Mouse (Mus musculus) frontal cortex, postnatal 14 days (tissue): ENCODE measurements around the gene Pcgf2.
"Not testable (repeated sequence)": the region's sequence is repeated elsewhere in the genome, so short reads cannot be mapped to it uniquely, and the experiment has no call there.

Source experiments
- DNase-seq, 2 experiments: peaks; one replicate each; pipeline ENCODE4 v3.0.0; 2022; ENCODE audit warnings: low spot score in 2 of 2

Pcgf2 gene

DNA sequence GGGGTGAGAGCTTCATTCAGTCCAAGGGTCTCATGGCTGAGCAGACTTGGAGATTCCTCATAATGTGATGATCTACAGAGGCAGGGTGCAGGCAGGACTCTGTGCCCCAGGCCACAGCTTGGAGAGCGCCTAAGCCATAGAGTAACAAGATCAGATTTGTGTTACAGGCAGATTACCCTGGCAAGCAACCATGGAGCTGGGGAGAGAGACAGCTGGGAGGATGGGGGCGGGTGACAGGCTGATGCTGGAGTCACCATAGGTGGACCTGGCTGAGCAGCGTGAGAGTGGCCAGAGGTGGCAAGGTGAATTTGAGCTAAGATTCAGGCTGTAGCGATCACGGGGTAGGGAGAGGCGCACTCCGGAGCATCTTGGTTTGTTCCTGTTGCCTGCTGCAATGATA, 32.1 kb downstream of the Pcgf2 start:
- no peak for DNase-seq

DNA sequence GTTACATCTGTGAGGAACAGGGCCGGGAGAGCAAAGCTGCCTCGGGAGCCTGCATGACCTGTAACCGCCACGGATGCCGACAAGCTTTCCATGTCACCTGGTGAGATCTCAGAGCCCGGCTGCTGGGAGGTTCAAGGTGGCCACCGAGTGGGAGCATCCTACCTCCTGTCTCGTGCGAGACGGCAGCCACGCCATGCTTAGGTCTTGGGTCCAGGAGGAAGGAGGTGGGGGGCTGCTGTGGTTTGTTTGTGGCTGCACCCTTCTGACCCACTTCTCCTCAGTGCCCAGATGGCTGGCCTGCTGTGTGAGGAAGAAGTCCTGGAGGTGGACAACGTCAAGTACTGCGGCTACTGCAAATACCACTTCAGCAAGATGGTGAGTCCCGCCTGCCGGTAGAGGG, 33.5 kb downstream of the Pcgf2 start:
- DNase-seq = no peak

DNA sequence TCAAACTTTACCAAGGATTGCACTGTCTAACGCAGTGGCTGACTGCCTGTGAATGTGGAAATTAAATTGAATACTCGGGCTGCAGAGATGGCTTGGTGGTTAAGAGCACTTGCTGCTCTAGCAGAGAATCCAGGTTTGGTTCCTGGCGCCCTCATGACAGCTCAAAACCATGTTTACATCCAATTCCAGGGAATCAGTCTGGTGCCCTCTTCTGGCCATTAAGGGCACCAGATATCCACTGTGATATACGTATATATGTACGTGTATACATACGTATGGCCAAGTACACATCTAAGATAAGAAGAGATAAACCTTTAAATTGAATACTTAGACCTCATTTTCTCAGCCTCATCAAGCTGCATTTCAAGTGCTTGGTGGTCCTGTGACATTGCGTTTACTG, 34.1 kb downstream of the Pcgf2 start:
- DNase-seq = no peak

DNA sequence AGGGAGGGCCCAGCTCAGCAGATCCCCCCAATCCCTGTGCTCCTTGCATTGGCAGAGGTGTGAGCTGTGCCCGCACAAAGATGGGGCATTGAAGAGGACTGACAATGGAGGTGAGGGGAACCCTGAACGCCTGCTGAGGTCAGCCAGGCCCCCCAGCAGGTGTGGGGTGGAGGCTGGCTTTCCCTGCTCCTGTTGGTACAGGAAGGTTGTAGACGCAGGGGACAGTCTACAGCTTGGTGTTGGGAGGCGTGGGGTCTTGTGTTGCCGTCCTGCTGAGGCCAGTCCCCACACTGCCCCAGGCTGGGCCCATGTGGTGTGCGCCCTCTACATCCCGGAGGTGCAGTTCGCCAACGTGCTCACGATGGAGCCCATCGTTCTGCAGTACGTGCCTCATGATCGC, 34.9 kb downstream of the Pcgf2 start:
- no peak for DNase-seq

DNA sequence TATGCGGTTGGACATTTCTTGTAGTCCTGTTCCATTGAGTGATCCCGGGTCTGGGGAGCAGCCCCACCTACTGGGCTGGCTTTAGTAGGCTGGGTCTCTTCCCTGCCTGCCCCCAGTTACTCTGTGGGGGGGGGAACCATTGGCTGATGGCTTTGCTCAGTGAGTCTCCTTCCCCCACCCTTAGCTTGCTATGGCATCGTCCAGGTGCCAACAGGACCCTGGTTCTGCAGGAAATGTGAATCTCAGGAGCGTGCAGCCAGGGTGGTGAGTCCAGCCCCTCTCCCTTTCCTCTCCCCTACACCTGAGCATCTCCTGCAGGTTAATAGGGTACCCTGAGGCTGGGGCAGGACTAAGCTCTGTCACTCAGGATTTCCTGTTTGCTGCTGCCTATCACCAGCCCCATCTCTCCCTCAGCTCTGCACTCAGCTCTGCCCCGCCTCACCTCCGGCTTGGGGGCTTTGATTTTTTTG, 35.5 kb downstream of the Pcgf2 start:
- DNase-seq = no peak

DNA sequence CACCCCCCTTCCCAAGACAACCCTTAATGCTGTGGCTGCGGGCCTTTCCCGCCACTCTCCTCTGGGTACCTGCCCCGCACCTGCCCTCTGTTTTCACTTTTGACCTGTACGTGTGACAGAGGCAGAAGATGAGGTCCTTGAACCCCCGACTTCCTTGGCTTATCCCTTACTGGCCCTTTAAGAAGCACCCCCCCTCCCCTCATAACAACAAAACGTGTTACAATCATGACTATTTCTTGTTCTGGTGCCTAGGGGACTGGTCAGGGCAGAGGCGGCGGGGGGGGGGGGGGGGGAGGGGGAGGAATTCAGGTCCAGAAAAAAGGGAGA, 36.0 kb downstream of the Pcgf2 start:
- DNase-seq = no peak

DNA sequence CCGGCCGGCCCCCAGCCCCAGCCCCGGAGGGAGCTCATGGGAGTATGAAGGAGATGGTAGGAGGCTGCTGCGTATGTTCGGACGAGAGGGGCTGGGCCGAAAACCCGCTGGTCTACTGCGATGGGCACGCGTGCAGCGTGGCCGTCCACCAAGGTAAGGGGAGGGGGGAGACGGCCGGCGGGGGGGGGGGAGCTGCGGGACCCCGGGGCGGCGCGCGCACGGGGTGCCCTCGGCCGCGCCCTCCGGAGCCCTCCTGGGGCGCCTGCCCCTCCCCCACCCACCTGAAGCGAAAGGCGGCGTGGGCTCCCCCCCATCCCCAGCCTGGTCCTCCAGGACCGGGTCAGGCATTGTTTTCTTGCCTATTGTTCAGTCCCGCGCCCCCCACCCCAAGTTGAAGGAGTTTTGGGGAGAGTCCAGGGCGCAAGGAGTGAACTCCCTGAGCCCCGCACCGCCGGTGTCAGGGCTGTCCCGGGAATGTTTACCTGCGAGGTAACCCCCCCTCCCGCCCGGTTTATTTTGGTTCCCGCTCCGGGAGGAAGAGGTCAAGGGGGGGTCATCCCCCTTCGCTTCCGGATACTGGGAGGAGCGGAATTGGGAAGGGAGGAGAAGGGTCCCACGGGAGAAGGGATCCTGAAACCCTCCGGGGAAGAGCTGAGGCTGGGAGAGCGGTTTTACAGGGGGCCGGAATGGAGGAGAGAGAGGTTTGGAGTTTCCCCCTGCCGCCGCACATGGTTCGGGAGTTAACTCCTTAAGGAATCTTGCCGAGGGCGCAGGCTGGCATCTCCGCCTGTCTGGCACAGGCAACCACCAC, 36.6 kb downstream of the Pcgf2 start:
- DNase-seq = no peak

DNA sequence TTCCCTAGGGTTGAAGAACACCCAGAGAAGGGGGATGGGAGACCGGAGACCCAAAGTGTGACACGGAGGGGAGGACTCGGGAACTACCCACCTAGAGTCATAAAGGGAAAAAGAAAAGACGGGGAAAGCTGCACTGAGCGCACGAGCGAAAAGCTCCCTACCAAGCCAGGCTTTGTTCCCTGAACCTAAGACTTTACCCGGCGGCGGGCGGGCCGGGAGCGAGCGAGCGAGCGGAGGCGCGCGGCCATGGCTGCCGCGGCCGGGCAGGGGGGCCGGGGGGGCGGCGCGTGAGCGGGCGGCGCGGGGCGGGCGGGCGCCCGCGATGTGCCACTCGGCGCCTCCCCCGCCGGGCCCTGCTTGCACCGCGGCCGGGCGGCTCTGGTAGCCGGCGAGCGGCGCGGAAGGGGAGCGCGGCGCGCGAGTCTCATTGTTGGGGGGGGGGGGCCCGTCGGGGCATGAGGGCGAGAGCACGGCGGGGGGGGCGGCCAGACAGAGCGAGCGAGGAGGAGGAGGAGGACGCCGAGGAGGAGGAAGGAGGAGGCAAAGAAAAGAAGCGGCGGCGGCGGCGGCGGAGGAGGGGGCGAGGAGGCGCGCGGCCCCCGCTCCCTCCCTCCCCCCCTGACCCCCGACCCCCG, 37.3 kb downstream of the Pcgf2 start, which contains the start of gene Mllt6:
TSS of gene Mllt6 (plus strand) at position 522 of the 635 bp plus-strand sequence.
- DNase-seq = peak in 1 of 2 experiments; percentile 63

DNA sequence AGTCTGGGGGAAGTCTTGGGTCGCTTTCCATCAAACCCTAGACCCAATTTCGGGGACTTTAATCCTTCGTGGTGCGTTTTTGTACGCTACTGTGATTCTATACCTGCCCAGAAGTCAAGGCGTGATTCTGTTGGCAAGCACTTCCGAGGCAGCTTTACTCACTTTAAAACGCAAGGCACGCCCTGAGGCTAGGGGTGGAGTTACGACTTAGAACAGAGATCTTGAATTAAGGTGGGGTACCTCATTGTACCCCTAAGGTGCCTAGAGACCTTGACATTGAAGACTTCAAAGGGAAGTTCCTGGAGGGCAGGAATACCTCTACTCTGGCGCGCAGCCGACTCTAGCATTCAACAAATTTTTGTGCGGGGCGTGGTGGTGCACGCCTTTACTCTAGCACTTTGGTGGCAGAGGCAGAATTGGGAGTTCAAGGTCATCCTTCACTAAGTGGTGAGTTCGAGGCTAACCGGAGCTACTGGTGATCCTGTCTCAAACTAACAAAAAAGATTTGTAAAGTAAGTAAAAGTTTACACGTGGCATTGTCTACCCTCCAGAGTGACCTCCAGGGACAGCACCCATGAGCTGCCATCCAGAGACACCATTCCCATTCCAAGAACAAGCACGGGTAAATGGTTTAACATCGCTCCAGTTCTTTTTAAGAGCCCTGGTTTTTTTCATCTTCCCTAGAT, 37.9 kb downstream of the Pcgf2 start:
- no peak for DNase-seq

DNA sequence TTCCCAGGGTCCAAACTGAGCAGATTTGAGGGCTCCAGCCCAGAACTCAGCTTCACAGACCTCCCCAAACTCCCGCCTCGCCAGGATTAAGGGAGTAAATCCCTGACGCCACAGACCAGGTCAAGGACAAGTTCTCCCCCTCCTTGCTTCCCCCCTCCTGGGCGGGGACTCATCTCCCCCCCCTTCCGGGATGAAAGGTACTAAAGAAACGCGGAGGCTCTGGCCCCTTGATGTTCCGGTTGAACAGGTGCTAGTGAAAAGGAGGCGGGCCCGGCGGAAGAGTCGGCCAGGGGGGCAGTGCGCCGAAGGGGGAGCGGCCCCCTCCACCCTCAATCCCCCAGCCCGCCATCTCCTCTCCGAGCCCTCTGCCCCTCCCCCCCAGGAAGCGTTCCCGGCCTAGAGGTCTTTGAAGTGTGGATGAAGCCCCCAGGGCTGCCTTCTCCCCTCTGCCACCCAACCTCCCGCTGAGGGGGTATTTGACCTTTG, 38.6 kb downstream of the Pcgf2 start:
- DNase-seq = no peak

DNA sequence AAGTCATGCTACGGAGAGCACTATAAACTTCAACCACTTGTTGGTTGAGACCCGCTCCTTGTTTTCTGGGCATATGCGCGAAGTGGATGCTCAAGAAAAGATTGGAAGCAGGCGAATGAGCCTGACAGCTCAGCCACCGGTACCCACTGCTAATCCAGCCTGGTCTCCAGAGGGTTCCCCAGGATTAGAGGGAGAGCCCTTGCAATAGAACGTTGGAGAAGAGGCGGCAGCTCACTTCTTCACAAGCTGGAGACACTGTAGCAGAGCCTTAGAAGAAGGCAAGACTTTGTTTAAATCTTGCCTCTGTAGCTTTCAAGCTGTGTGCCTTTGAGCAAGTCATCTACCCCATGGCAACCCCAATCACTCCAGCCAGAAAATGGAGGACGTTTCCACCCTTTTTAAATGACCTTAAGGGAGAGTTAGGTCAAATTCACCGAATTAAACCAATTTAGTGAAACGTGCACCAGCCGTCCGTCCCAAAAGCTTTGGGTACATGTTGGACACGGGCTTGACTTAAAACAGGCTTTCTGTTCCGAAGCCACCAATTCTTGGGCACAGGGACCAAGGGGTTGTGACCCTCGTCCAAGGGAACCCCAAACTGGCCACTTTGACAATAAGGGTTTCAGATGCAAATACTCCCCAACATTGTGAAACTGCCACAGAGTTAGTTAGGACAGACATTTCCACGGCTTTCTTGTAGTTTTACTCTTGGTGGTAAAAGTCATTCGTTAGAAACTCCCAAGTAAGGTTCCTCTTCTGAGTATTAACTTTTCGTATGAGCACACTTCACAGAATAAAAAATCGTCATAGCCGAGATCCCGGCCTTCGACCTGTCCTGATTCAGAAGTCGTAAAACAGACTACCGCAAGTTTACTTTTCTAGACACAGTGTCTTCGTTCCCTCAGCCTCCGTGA, 39.3 kb downstream of the Pcgf2 start:
- no peak for DNase-seq

DNA sequence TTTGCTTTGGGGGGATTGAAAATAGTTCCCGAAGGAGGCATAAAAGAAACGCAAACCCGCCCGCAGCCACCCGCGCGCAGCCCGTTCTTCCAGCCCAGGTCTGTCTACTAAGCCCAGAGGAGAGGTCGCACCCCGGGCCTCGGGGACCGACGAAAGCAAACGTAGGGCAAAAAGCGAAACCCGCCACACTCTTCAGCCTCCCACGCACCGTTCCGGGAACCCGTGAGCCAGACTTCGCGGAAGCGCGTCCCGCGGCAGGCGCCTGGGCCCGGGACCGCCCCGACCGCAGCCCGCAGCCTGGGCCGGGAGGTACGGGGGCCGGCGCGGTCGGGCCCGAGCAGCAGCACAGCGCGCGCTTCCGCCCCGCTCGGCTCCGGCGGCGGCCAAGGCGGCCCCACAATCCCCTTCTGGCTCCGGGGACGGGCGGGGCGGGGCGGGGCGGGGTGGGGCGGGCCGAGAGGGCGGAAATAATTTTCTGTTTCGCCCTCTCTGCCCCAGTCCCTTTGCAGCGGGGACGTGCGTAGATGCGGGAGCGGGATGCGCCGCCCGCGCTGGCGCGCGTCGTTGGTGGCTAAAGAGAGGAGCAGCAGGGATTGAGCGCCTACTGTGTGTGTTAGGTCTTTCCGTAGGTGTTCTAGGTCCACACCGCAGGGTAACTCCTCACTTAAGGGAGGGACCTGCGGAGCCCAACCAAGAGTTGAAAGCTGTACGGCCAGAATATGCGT, 40.1 kb downstream of the Pcgf2 start:
- peak in 1 of 2 experiments; percentile 48 for DNase-seq

DNA sequence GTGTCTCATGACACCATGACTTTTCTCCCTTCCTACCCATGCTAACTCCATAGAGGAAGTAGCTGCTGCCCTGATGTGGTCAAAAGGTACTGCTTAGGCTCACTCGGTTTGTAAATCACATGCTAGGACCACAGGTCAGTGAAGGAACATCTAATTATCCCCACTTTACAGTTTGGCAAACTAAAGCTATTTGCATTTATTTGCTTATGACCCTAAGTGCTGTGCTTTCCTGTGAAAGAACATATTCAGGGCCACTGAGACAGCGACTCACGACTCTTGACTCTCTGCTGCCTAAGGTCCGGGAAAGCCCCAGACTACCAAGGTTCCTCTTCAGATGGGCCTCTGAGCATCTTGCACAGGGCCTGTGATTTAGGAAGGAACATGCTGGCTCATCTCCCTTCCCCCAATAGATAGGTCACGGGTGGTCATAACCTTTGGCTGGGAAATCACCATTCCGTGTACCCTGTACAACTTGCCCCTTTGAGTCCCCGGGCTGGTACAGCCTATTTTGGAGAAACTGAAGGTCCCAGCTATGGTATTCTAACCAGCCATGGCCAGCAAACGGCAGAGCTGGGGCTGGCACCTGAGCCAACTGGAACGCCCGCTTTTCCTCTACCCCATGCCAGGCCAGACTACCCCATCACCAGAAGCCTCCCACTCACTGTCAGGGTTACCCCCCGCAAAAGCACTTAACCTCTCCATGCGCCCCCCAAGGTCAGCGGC, 40.9 kb downstream of the Pcgf2 start:
- DNase-seq = no peak

DNA sequence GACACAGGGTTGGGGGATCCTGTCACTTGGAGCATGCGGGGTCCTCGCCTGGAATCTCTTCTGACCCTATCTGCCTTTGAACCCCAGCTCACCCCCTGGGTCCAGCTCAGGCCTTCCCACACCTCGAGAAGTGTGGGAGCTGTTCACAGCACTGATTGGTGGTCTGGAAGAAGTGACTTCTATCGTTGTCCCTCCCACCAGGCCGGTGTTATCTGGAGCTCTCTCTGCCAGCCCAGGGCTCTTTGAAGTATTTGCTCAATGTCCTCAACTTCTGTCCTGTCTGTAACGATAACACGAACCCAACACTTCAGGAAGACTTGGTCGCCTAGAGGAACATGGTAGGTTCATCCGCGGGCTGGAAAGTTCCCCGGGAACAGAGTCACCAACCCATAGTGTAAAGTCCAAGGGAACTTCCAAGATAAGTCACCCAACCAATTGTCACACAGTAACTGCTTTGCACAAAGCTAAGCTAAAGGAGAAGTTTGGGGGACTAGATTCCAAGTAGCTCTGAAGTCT, 41.5 kb downstream of the Pcgf2 start:
- DNase-seq = no peak

DNA sequence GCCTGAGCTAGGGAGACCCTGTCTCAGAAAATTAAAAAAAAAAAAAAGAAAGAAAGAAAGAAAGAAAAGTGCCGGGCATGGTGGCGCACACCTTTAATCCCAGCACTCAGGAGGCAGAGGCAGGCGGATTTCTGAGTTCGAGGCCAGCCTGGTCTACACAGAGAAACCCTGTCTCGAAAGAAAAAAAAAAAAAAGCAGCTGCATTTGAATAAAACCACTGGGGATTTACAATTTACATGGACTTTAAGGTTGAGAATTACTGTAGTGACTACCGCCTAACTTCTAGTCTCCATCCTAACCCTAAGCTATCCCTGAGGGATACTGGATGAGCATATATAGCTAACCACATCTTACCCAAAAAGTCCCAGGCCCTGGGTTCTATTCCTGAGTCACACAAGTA, 42.3 kb downstream of the Pcgf2 start:
- DNase-seq = not testable (repeated sequence)

DNA sequence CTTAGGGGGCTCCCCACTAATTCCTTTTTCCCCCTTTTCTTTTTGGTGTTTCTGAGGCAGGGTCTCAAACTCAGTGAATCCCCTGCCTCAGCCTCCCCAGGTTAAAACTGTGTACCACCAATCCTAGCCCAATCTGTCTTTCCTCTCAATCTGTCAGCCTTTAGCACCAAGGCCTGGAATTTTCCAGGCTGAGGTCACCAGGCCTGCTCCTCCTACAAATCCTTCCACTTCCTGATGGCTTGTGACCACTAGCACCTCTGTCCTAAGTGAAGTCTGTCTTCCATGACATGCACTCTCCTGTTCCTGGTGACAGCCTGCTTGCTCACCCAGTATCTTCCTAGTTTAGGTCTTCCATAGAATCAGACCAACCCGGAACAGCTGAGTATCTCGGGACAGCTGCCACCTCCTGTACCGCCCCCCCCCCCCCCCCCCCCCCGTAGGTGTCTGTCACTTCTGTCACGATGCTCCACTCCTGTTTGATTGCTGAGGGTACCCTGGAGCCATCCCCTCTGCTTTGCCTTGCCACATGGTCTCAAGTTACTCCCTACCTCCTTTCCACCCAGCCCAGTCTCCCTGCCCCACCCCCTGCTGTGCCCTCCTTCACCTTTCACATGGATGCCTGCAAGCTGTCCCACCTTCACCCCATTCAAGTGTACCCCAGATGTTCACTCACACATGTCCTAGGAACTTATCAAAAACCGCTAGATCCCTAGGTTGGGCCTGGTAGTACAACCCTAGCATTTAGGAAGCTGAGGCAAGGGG, 42.9 kb downstream of the Pcgf2 start:
- DNase-seq = no peak

DNA sequence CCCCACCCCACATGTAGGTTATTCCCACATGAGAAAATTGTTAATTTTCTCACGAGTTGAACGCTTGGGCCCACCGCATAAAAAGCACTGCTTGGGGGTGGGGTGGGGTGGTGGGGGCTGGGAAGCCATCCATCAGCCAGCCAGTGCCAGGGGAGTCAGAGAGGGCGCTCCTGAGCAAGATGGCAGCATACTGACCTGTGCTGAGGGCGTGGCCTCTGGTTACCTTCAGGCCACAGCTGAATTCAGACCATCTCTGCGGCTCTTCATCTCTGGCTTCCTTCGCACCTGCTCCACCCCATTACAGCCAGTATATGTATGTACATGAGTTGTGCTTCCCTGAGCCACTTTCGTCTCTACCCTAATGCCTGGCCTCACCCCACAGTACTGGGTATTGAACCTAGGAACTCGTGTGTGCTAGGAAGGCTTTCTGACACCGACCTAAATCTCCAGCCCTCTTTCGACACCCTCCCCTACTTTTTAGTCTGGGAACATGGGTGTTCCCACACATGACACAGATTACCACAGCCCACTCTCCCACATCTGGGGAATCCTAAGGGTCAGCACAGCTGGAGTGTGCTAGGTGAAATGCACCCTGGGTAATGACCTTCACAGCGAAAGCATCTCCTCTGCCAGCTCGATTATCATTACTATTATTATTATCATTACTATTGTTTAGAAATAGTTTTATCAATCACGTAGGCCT, 43.9 kb downstream of the Pcgf2 start:
- no peak for DNase-seq

DNA sequence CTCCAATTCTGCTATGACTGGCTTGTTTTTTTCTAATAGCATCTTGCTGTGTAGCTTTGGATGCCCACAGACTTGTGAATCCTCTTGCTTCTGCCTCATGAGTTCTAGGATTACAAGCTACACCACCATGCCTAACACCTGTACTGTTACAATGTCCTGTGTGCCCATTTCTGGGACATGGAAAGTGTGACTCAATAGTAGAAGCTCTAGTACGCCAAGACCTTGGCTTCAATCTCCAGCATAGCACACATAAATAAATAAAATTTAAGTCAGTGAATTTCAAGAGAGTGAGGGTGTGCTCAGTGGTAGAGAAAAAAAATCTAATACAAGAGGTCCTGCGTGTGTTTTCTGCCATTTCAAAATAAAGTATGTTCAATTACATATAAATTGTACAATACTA, 46.1 kb downstream of the Pcgf2 start:
- DNase-seq = no peak

DNA sequence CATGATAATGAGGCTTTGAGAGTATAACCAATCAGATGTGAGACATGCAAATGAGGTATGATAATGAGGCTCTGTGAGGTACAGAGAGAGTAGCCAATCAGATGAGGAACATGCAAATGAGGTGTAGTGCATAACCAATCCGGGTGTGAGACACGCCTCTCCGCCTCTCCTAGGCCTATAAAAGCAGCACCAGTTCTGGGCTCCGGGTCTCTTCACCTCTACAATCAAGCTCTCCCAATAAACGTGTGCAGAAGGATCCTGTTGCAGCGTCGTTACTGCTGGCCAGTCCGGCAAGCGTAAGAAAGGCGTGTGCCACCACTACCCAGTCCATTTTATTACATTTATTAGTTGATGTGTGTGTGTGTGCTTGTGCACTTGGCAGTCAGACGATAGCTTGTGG, 46.9 kb downstream of the Pcgf2 start:
- DNase-seq = not testable (repeated sequence)
